Mouse (Mus musculus) CD4-positive, CD25-positive, alpha-beta regulatory T cell, adult 2 months (primary cell): ENCODE data around the gene Adamts8.

ENCODE experiments used
- DNase-seq: peaks from one replicate; pipeline ENCODE4 v3.0.0-alpha.2; 2012; ENCODE audit warnings: low read depth, low spot score

The Adamts8 gene

DNA sequence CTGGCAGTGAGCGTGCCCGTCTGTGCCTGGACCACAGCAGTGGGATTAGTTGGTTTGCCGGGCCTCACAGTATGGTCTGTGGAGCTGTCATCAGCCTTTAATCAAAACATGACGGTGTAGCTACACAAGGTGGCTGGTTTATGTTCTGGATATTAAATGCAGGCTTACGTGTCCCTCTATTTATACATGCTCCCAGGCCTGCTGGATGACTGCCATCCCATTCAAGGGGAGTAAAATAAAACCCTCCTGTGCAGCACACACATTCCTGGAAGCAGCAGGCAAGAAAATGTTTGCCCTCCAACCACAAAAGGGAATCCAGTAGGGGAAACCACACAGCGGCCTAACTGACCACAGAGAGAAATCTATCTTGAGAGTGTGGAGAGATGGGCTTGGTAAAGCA, 43.4 kb downstream of the Adamts8 start:
- no peak for DNase-seq

DNA sequence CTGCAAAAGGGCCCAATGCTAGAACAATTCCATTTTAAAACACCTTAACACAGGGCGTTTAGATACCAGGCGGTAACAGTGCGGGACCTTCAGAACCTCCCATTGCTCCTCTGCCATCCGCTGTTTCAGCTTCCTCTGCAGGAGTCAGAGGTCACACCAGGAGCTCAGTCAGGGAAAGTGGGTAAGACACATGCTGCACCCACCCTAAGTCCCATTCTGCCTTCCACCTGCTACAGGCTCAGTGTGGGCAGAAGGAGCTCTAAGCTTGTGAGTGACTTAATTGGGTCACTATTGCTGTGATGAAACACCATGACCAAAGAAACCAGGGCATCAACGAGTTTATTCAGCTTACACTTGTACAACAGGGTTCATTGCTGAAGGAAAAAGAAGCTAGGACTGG, 50.7 kb downstream of the Adamts8 start:
- no peak for DNase-seq

DNA sequence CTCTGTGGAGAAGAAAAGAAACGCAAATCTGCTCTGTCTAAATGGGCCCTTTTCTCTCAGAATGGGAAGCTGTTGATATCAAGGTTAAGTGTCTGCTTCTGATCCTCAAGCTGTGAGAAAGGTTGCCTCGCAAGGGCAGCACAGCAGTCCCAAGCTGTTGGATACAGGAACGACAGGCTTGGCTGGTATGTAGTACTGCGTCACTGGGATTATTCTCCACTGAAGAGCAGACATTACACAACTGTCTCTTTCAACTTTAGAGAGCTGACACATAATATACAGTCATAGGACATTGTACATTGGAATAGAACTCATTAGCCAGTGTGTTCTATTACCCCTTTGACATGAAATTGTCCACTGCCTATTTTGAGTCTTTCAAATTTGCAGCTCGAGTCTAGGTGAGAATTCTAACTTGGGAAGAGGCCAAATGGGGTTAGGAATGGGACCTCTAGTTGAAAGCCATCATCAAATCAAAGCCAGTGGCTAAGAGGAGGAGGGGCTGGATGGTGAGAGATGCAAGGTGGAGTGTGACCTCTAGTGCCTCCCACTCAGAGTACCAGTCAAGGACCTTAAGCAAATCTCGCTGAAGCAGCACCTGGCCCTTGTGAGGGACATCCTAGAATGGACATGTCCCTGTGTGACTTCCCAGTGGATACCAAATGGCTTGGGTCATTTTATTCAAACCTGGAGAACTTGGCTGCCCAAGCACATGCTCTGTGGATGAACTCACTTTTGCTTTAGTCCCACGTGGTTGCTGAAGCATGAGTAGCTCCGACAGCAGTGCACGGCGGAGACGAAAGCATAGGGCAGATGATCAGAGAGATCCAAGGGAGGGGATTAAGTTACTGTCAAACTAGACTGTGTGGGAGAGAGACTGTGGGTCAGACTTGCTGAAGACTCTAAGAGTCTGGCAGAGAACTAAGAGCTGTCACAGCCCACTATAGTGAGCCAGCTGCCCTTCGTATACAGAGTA, 54.5 kb downstream of the Adamts8 start:
- DNase-seq, result no peak

DNA sequence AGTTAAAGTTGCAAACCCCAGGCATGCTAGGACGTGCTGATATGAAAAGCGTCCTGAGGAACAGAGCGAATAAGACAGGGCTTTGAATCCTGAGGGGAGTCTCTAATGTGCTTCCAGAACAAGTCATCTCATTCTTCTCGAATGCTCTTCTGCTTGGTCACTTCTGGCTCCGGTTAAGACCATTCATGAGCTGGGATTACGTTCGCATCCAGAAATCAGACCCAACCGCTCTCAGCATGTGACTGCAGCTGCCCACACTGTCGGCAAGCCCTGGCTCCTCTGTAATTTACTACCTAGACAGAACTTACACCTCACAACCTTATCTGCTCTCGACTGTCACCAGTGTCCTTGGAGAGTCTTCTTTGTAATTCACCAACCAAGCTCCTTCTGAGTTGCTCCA, 58.3 kb downstream of the Adamts8 start:
- DNase-seq, result no peak

DNA sequence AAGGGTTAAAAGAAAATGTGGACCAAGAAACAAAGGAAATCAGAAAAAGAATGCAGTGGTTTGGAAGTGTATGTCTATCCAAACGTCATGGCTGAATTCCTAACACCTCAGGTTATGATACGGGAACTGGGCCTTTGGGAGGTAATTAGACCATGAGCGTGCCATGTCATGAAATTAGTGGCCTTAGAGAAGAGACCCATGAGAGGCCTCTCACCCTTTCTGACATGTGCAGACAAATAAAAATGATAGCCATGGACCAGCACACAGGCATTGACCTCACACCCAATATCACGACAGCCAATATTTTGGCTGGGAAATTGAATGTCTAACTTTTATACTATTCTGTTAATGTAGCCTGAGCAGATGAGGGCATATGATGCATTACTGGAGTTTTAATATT, 60.2 kb downstream of the Adamts8 start:
- DNase-seq, result no peak

DNA sequence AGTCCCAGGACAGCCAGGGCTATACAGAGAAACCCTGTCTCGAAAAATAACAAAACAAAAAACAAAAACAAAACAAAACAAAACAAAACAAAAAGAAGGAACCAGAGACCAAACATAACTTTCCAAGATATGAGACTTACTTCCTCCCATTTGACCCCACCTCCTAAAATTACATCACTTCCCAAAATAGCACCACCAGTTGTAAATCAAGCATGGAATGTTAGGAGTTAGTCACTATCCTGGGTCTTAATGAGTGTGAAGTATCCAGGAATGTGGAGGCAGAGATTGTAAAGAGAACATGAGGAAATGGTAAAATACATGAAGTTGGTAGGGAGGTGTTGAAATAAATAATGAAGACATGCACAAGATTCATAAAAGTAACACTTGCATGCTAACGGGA, 67.0 kb downstream of the Adamts8 start:
- no peak for DNase-seq

DNA sequence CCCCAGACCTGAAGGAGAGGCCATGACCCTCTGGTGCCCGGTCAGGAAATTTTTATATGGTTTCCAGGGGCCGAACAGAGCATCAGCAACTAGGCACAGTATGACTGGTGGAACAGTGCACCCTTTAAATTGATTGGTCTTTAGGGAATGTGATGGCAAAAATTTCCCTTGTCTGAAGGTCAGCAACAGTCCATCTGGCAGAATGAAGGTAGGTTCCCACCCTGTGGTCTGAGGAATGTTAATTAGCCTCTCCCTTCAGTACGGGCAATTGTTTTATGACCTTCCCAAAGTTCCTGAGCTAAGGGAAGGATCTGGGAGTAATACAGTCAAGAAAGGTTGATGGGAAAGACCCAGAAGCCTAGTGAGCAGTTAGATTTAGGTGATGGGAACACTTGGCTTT, 67.7 kb downstream of the Adamts8 start:
- DNase-seq, result no peak

DNA sequence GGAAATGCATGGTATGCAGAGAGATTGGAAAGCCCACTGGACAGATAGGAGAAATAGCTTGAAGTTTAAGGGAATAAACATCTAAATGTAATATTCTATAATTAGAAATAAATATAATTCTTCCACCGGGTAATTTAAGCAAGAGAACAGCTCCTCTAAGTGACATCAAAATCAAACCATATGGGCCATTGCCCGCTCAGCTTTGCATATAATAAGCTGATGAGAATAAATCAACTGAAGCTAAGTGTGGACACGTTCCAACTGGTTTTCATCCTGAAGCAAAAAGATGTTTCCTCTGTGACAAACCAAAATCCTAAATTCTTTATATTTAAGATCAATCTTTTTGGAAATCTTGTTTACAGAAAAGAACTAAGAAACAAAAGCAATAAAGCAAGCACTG, 68.4 kb downstream of the Adamts8 start:
- no peak for DNase-seq

DNA sequence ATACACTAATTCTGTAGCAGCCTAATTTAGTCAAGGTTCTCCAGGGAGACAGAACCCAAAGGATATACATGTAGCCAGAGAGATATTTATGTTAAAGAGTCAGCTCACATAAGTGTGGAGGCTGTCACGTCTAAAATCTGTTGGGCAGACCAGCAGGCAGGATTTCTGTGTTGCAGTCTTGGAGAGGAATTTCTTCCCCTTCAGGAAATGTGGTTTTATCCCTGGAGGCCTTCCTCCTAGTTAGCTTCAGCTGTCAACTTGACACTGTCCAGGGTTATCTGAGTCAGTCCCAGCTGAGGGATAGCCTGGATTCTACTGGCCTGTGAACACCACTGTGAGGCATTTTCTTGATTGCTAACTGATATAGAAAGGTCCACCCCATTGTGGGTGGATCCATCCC, 69.2 kb downstream of the Adamts8 start:
- no peak for DNase-seq

DNA sequence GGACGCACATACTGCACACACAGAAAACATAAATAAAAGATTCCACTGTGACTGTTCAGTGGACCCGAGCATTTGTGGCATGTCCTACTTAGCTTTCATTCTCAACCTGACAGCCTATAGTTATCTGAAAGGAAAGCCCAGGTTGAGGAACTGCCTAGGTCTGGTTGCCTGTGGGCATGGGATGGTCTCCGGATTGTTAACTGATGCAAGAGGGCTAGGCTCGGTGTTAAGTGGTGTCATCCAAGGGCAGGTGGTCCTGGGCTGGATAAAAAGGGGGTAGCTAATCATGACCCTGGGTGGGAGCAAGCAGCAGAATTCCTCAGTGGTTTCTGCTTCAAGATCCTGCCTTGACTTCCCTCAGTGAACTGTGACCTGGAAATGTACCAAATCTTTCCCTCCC, 70.3 kb downstream of the Adamts8 start:
- no peak for DNase-seq

DNA sequence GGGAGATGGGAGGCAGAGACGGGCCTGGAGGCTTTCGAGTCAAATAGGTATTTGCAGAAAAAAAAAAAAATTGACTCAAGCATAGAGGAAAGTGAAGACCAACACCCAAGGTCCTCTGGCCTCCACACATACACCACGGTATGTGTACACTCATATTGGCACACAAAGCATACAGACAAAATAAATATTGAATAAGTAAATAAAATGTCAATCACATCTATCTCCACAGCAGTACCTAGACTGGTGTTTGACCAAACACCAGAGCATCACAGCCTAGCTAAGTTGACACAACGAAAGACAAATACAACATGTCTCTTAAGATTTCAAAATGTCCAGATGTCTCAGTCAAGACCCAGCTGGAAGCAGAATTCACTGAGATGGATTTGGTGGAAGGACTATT, 71.1 kb downstream of the Adamts8 start:
- no peak for DNase-seq
